Mouse (Mus musculus): ENCODE results near the gene Mmp19.

The Mmp19 gene

GRCm38 (mm10) chr10:128850339-128850738 lies 59.6 kb downstream of the Mmp19 start:
- no peak for DNase-seq (ENCODE audit: low spot score in 2 of 2)

All from spleen, postnatal 36 days (tissue).